Mouse (Mus musculus): ENCODE data around the gene Fuca2. TPM values are rescaled to one million over a fixed set of nuclear protein-coding genes. Genes with fewer than 3 reads are reported as not detected.
"Not testable (repeated sequence)": the region's sequence is repeated elsewhere in the genome, so short reads cannot be mapped to it uniquely, and the experiment has no call there.

Fuca2 gene
- total and polyA plus RNA-seq, 2 experiments from 2014 or later: 15.8 to 65.7 TPM

DNA sequence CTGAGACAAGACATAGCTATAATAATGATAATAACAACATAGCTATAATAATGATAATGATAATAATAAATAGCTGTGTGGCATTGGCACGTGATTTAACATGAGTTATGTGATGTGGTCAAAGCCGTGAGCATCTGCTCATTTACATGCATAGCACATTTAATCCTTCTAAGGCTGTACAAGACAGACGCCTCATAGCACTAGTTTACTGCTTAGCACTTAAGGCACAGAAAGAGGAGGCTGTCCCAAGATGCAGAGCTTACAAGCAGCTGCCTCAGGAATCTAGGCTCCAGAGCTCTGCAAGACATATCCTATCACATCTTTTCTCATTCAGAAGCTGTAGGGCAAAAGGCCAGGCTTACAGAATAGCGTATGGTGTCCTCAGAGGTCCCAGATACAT is 13.4 kb upstream of the Fuca2 start:
- 41% methylated on average over 4 of the region's 4 CpGs for WGBS
- H3K36me3 ChIP-seq (ENCODE audit: insufficient read depth, low read length): no peaks in the 10 kb centered on the region
- H3K4me3 ChIP-seq (ENCODE audit: low read depth, low read length): no peak overlapping the region
- H3K9me3 ChIP-seq (ENCODE audit: low read length): no peaks in the 10 kb centered on the region
- H3K27me3 ChIP-seq (ENCODE audit: insufficient read depth, low read length): no peaks in the 10 kb centered on the region
- H3K4me1 ChIP-seq (ENCODE audit: insufficient read depth, low read length): no peaks in the 10 kb centered on the region
- no peak overlapping the region for H3K9ac ChIP-seq (replicated peaks; ENCODE audit: low read length, poor library complexity, severe bottlenecking)
- no peak overlapping the region for H3K27ac ChIP-seq (ENCODE audit: low read depth, low read length)
- no peak for DNase-seq (ENCODE audit: low spot score)
- no peak for ATAC-seq (ENCODE audit: low FRiP score)
- TF ChIP-seq CTCF (IDR thresholded peaks at IDR 0.05): no peak
- H3K4me2 ChIP-seq (ENCODE audit: low read depth, low read length, poor library complexity, severe bottlenecking): no peak overlapping the region

DNA sequence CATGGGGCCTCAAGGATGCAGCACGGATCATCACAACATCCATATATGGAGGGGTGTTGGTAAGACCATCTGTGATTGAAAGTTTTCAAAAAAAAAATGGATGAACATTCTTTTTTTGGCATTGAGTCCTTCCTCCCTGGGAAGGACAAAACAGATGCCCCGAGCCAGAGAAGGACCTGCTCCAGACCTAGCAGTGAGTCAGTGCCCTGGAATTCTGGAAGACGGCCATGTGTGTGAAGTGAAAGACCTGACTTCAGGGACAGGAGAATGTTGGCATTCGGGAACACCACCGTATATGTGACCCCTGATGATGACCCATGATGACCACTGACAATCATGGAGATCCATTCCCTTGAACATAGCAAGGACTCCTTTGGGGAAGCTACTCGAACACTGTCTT is 9.7 kb upstream of the Fuca2 start:
- H3K27me3 ChIP-seq (ENCODE audit: insufficient read depth, low read length): no peaks in the 10 kb centered on the region
- WGBS: 83% methylated on average over 6 of the region's 6 CpGs
- ATAC-seq (ENCODE audit: low FRiP score) (no peak), DNase-seq (ENCODE audit: low spot score) (no peak)
- no peak overlapping the region for H3K9ac ChIP-seq (replicated peaks; ENCODE audit: low read length, poor library complexity, severe bottlenecking)
- no peak overlapping the region for H3K27ac ChIP-seq (ENCODE audit: low read depth, low read length)
- H3K9me3 ChIP-seq (ENCODE audit: low read length): no peaks in the 10 kb centered on the region
- no peak overlapping the region for H3K4me3 ChIP-seq (ENCODE audit: low read depth, low read length)
- TF ChIP-seq CTCF (IDR thresholded peaks at IDR 0.05): no peak
- no peak overlapping the region for H3K4me2 ChIP-seq (ENCODE audit: low read depth, low read length, poor library complexity, severe bottlenecking)
- no peaks in the 10 kb centered on the region for H3K36me3 ChIP-seq (ENCODE audit: insufficient read depth, low read length)
- no peaks in the 10 kb centered on the region for H3K4me1 ChIP-seq (ENCODE audit: insufficient read depth, low read length)

DNA sequence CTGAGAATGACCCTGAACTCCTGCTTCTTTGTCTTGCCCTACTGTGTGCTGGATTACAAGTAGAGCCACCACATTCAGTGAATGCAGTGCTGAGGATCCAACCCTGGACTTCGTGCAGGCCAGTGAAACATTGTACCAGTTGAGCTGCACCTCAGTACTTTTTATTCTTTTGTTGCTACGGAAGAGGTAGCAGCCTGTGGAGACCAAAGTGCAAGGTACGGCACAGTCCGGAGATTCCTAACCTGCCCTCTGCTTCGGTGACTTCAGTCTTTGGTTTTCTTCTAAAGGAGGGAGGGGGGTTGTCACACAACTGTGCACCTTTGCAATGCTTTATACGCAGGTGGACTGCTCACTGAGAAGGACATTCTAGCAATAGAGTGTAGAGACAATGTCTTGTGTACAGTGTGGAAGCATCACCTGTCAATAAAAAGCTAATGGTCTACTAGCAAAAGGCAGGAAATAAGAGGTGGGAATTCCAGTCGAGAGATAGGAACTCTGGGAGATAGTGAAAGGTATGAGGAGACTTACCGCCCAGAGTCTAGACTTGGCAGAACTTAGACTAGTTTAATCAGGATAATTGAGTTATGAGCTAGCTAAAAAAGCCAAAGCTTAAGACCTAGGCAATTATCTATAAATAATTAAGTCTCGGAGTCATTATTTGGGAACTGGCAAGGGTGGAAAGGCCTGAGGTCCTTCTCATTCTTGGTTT is 5.2 kb upstream of the Fuca2 start:
- Histone ChIP-seq H3K4me1 (ENCODE audit: insufficient read depth, low read length) (no peaks in the 10 kb centered on the region), H3K9me3 (ENCODE audit: low read length) (no peaks in the 10 kb centered on the region), H3K9ac (replicated peaks; ENCODE audit: low read length, poor library complexity, severe bottlenecking) (no peak overlapping the region), H3K27me3 (ENCODE audit: insufficient read depth, low read length) (no peaks in the 10 kb centered on the region), H3K36me3 (ENCODE audit: insufficient read depth, low read length) (no peaks in the 10 kb centered on the region), H3K27ac (ENCODE audit: low read depth, low read length) (no peak overlapping the region), H3K4me3 (ENCODE audit: low read depth, low read length) (no peak overlapping the region), H3K4me2 (ENCODE audit: low read depth, low read length, poor library complexity, severe bottlenecking) (no peak overlapping the region)
- no peak for DNase-seq (ENCODE audit: low spot score)
- TF ChIP-seq CTCF (IDR thresholded peaks at IDR 0.05): no peak
- WGBS: 89% methylated on average over 9 of the region's 9 CpGs
- no peak for ATAC-seq (ENCODE audit: low FRiP score)

DNA sequence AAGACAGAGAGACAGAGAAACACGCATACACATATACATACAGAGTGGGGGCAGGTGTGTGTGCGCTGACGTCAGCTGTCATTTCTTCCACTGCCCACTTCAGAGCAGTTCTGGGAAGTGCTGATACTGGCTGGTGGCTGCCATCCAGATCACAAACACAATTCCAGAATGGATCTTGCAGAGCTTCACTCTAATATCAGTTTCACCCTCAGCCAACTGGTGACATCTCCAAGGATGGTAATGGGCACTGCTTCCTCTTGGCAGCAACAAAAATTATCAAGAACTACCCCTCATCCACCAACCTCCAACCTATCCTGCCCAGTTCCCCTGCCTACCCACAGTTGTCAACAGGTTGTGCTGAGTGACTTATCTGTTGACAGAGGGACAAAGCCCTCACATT is 3.0 kb upstream of the Fuca2 start:
- TF ChIP-seq CTCF (IDR thresholded peaks at IDR 0.05): no peak
- Histone ChIP-seq H3K4me1 (ENCODE audit: insufficient read depth, low read length) (no peaks in the 10 kb centered on the region), H3K9me3 (ENCODE audit: low read length) (no peaks in the 10 kb centered on the region), H3K9ac (replicated peaks; ENCODE audit: low read length, poor library complexity, severe bottlenecking) (no peak overlapping the region), H3K27me3 (ENCODE audit: insufficient read depth, low read length) (no peaks in the 10 kb centered on the region), H3K4me2 (ENCODE audit: low read depth, low read length, poor library complexity, severe bottlenecking) (no peak overlapping the region), H3K36me3 (ENCODE audit: insufficient read depth, low read length) (no peaks in the 10 kb centered on the region), H3K27ac (ENCODE audit: low read depth, low read length) (no peak overlapping the region), H3K4me3 (ENCODE audit: low read depth, low read length) (no peak overlapping the region)
- no peak for DNase-seq (ENCODE audit: low spot score)
- 91% methylated on average over 3 of the region's 3 CpGs for WGBS
- ATAC-seq (ENCODE audit: low FRiP score): no peak

DNA sequence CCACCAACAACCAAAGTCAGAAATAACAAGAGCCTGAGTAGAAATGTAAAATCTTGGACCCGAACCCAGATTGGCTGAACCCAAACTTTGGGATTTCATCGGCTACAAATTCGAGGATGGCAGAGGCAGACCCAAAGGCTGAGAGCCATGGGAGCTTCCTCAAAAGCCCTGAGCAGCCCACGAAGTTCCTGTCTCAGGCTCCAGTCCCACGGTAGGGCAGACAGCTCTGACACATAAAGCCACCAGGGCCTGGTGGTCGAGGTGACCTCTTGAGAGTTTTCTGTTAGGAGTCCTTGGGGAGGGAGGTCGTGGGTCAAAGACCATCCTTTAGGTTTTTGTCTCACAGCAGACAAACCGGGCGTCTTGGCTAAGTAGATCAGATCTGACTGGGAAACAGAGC is 1.1 kb downstream of the Fuca2 start:
- no peak for TF ChIP-seq CTCF (IDR thresholded peaks at IDR 0.05)
- H3K4me2 ChIP-seq (ENCODE audit: low read depth, low read length, poor library complexity, severe bottlenecking): peak overlapping the region; percentile 72
- H3K27me3 ChIP-seq (ENCODE audit: insufficient read depth, low read length): no peaks in the 10 kb centered on the region
- DNase-seq (ENCODE audit: low spot score) (no peak), ATAC-seq (ENCODE audit: low FRiP score) (0 out of 2 replicates have a peak, but pooled peaks have one; percentile 1)
- 0 out of 2 replicates have a peak overlapping the region, but pooled peaks have one; percentile 81 for H3K9ac ChIP-seq (replicated peaks; ENCODE audit: low read length, poor library complexity, severe bottlenecking)
- no peaks in the 10 kb centered on the region for H3K9me3 ChIP-seq (ENCODE audit: low read length)
- H3K36me3 ChIP-seq (ENCODE audit: insufficient read depth, low read length): no peaks in the 10 kb centered on the region
- H3K4me3 ChIP-seq (ENCODE audit: low read depth, low read length): peak overlapping the region; percentile 68
- H3K4me1 ChIP-seq (ENCODE audit: insufficient read depth, low read length): no peaks in the 10 kb centered on the region
- H3K27ac ChIP-seq (ENCODE audit: low read depth, low read length): no peak overlapping the region
- WGBS: 46% methylated on average over 9 of the region's 9 CpGs

DNA sequence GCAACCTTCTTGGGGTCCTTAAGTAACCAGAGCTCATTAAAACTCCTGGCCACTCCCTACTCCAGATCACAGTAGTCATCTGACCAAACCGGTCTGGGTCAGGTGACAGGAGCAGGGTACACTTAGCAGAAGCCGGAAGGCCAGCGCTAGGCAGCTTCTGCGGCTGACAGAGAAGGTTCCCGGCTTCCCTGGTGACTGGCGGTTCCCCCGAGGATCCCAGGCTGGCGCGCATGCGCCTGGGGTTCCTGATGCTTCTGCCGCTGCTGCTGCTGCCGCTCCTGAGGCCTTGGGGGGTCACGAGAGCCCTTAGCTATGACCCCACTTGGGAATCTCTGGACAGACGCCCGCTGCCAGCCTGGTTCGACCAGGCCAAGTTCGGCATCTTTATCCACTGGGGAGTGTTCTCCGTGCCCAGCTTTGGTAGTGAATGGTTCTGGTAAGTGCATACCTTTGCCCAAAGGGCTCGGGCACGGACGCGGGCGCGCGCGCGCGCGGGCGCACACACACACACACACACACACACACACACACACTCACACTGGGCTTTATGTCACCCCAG is 1.7 kb downstream of the Fuca2 start:
- ATAC-seq (ENCODE audit: low FRiP score) (peak; percentile 93), DNase-seq (ENCODE audit: low spot score) (peak; percentile 87)
- Histone ChIP-seq H3K4me3 (ENCODE audit: low read depth, low read length) (peak overlapping the region; percentile 68), H3K4me1 (ENCODE audit: insufficient read depth, low read length) (no peaks in the 10 kb centered on the region), H3K27ac (ENCODE audit: low read depth, low read length) (peak overlapping the region; percentile 58), H3K36me3 (ENCODE audit: insufficient read depth, low read length) (peaks cover 5% of the 10 kb centered on the region; the same call in 1 of the 2 replicates), H3K9me3 (ENCODE audit: low read length) (no peaks in the 10 kb centered on the region), H3K9ac (replicated peaks; ENCODE audit: low read length, poor library complexity, severe bottlenecking) (peak overlapping the region; percentile 81), H3K4me2 (ENCODE audit: low read depth, low read length, poor library complexity, severe bottlenecking) (peak overlapping the region; percentile 72), H3K27me3 (ENCODE audit: insufficient read depth, low read length) (no peaks in the 10 kb centered on the region)
- WGBS: under 1% methylated on average over 30 of the region's 30 CpGs
- no peak for TF ChIP-seq CTCF (IDR thresholded peaks at IDR 0.05)

DNA sequence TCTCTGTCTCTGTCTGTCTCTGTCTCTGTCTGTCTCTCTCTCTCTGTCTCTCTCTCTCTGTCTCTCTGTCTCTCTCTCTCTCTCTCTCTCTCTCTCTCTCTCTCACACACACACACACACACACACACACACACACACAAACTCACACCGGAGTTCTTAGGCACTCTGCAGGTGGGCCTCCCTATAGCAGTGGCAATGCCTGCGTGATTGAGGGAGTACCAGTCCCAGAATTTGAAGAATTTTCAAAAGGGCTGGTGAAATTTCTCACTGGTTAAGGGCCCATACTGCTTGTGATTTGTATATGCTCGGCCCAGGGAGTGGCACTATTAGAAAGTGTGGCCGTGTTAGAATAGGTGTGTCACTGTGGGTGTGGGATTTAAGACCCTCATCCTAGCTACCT is 2.2 kb downstream of the Fuca2 start:
- Histone ChIP-seq H3K4me3 (ENCODE audit: low read depth, low read length) (peak overlapping the region; percentile 68), H3K9ac (replicated peaks; ENCODE audit: low read length, poor library complexity, severe bottlenecking) (peak overlapping the region; percentile 81; the same call in 1 of the 2 replicates), H3K4me2 (ENCODE audit: low read depth, low read length, poor library complexity, severe bottlenecking) (peak overlapping the region; percentile 72)
- 50% methylated on average over 4 of the region's 4 CpGs for WGBS
- not testable (repeated sequence) for H3K36me3 ChIP-seq (ENCODE audit: insufficient read depth, low read length); H3K4me1 ChIP-seq (ENCODE audit: insufficient read depth, low read length); H3K27ac ChIP-seq (ENCODE audit: low read depth, low read length); DNase-seq (ENCODE audit: low spot score); H3K27me3 ChIP-seq (ENCODE audit: insufficient read depth, low read length); H3K9me3 ChIP-seq (ENCODE audit: low read length)
- peak; percentile 53; the same call in 1 of the 2 replicates for ATAC-seq (ENCODE audit: low FRiP score)
